Mouse (Mus musculus) hindbrain, postnatal 0 days (tissue): ENCODE measurements at regions not wholly inside any gene's neighbourhood (a gene's known extent, or its start where the extent isn't known, plus 50 kb on each side); places are given as distances from the start of the nearest gene placed in this dataset.

Source experiments
- ATAC-seq: fragments of 200-750 bp; cut with Nextera tagmentation; 2 replicates; pipeline ENCODE4 v1.8.0; 2017; ENCODE audit warnings: mild to moderate bottlenecking, moderate TSS enrichment, moderate library complexity
- DNase-seq: peaks from one replicate; pipeline ENCODE4 v3.0.0-alpha.2; 2015; ENCODE audit warnings: low spot score
- H3K27ac ChIP-seq: fragments of 300-500 bp; sonication (generic); 2 replicates; pipeline ENCODE4 v1.5.1; 2014; ENCODE audit warnings: mild to moderate bottlenecking
- H3K27me3 ChIP-seq: fragments of 300-500 bp; sonication (generic); 2 replicates; pipeline ENCODE4 v1.6.1; 2014; ENCODE audit warnings: low read length, mixed read lengths; ENCODE audit not compliant: insufficient read depth
- H3K36me3 ChIP-seq: fragments of 300-500 bp; sonication (generic); 2 replicates; pipeline ENCODE4 v1.6.1; 2014; ENCODE audit warnings: low read length, mixed read lengths; ENCODE audit not compliant: insufficient read depth
- H3K4me1 ChIP-seq: fragments of 300-500 bp; sonication (generic); 2 replicates; pipeline ENCODE4 v1.6.1; 2014; ENCODE audit warnings: antibody characterized with exemption, low read length, mixed read lengths; ENCODE audit not compliant: insufficient read depth
- H3K4me2 ChIP-seq: fragments of 300-500 bp; sonication (generic); 2 replicates; pipeline ENCODE4 v1.6.1; 2014; ENCODE audit warnings: low read depth, mild to moderate bottlenecking, low read length, moderate library complexity, mixed read lengths
- H3K4me3 ChIP-seq: fragments of 300-500 bp; sonication (generic); 2 replicates; pipeline ENCODE4 v1.5.1; 2014; ENCODE audit warnings: low read length
- H3K9ac ChIP-seq: fragments of 300-500 bp; sonication (generic); replicated peaks from 2 replicates; pipeline ENCODE4 v1.6.1; 2014; ENCODE audit warnings: mild to moderate bottlenecking, low read length, moderate library complexity, mixed read lengths
- H3K9me3 ChIP-seq: fragments of 300-500 bp; sonication (generic); 2 replicates; pipeline ENCODE4 v1.6.1; 2016; ENCODE audit warnings: low read length, mixed read lengths
- CTCF ChIP-seq: IDR thresholded peaks from 2 replicates; pipeline ENCODE4 v1.5.1; 2016; ENCODE audit warnings: antibody characterized with exemption, control low read depth, low read depth
- WGBS: fragments of 180-500 bp; shearing (Covaris S2); extraction: QIAGEN DNeasy Blood & Tissue Kit; methylation state at CpG from one replicate; pipeline ENCODE4 v1.1.7; 2014; 5-methylcytosine and 5-hydroxymethylcytosine counted together

- Histone ChIP-seq H3K4me3 (no peak overlapping the region), H3K36me3 (no peaks in the 10 kb centered on the region), H3K27me3 (no peaks in the 10 kb centered on the region), H3K4me1 (no peaks in the 10 kb centered on the region), H3K27ac (no peak overlapping the region), H3K9ac (no peak overlapping the region), H3K4me2 (no peak overlapping the region), H3K9me3 (no peaks in the 10 kb centered on the region)
- WGBS = 91% methylated on average over 4 of the region's 4 CpGs
- no peak for DNase-seq
- no peak for ATAC-seq
- TF ChIP-seq CTCF = no peak
These were observed 469.2 kb downstream of the Hsfy2 start for GRCm38 (mm10) chr1:56168063-56168462.

GRCm38 (mm10) chr1:56165228-56165627 is 472.0 kb downstream of the Hsfy2 start:
- Histone ChIP-seq H3K36me3 (no peaks in the 10 kb centered on the region), H3K4me1 (no peaks in the 10 kb centered on the region), H3K4me3 (no peak overlapping the region), H3K27ac (no peak overlapping the region), H3K4me2 (no peak overlapping the region), H3K9me3 (no peaks in the 10 kb centered on the region), H3K9ac (no peak overlapping the region), H3K27me3 (no peaks in the 10 kb centered on the region)
- DNase-seq (no peak), ATAC-seq (no peak)
- WGBS = 89% methylated on average over 2 of the region's 2 CpGs
- no peak for TF ChIP-seq CTCF

GRCm38 (mm10) chr1:56164366-56164765 is 472.9 kb downstream of the Hsfy2 start:
- WGBS = 94% methylated on average over 2 of the region's 2 CpGs
- no peaks in the 10 kb centered on the region for H3K9me3 ChIP-seq
- no peak overlapping the region for H3K4me2 ChIP-seq
- no peaks in the 10 kb centered on the region for H3K4me1 ChIP-seq
- no peak overlapping the region for H3K9ac ChIP-seq
- no peak overlapping the region for H3K4me3 ChIP-seq
- no peaks in the 10 kb centered on the region for H3K36me3 ChIP-seq
- ATAC-seq (no peak), DNase-seq (no peak)
- no peak overlapping the region for H3K27ac ChIP-seq
- no peak for TF ChIP-seq CTCF
- no peaks in the 10 kb centered on the region for H3K27me3 ChIP-seq

GRCm38 (mm10) chr1:56130951-56131350 is 506.3 kb downstream of the Hsfy2 start:
- 63% methylated on average over 7 of the region's 7 CpGs for WGBS
- no peak overlapping the region for H3K4me2 ChIP-seq
- H3K4me1 ChIP-seq = no peaks in the 10 kb centered on the region
- no peak overlapping the region for H3K9ac ChIP-seq
- H3K27me3 ChIP-seq = no peaks in the 10 kb centered on the region
- H3K9me3 ChIP-seq = no peaks in the 10 kb centered on the region
- DNase-seq (no peak), ATAC-seq (no peak)
- no peaks in the 10 kb centered on the region for H3K36me3 ChIP-seq
- no peak for TF ChIP-seq CTCF
- no peak overlapping the region for H3K27ac ChIP-seq
- no peak overlapping the region for H3K4me3 ChIP-seq

GRCm38 (mm10) chr1:56089254-56089834 is 547.9 kb downstream of the Hsfy2 start:
- Histone ChIP-seq H3K27ac (no peak overlapping the region), H3K9ac (no peak overlapping the region), H3K36me3 (no peaks in the 10 kb centered on the region), H3K4me2 (no peak overlapping the region), H3K9me3 (no peaks in the 10 kb centered on the region), H3K27me3 (no peaks in the 10 kb centered on the region), H3K4me3 (no peak overlapping the region), H3K4me1 (no peaks in the 10 kb centered on the region)
- 64% methylated on average over 4 of the region's 4 CpGs for WGBS
- TF ChIP-seq CTCF = no peak
- ATAC-seq (no peak), DNase-seq (peak; percentile 37)

GRCm38 (mm10) chr1:56088357-56088756 is 548.9 kb downstream of the Hsfy2 start:
- Histone ChIP-seq H3K9me3 (no peaks in the 10 kb centered on the region), H3K9ac (no peak overlapping the region), H3K4me1 (no peaks in the 10 kb centered on the region), H3K4me3 (no peak overlapping the region), H3K36me3 (no peaks in the 10 kb centered on the region), H3K27me3 (no peaks in the 10 kb centered on the region), H3K27ac (no peak overlapping the region), H3K4me2 (no peak overlapping the region)
- TF ChIP-seq CTCF = no peak
- no peak for DNase-seq
- 70% methylated on average over 1 of the region's 1 CpGs for WGBS
- ATAC-seq = no peak

GRCm38 (mm10) chr1:56076757-56077156 is 560.5 kb downstream of the Hsfy2 start:
- Histone ChIP-seq H3K27me3 (no peaks in the 10 kb centered on the region), H3K27ac (no peak overlapping the region), H3K4me2 (no peak overlapping the region), H3K36me3 (no peaks in the 10 kb centered on the region), H3K4me1 (no peaks in the 10 kb centered on the region), H3K4me3 (no peak overlapping the region), H3K9ac (no peak overlapping the region), H3K9me3 (no peaks in the 10 kb centered on the region)
- no peak for DNase-seq
- no peak for ATAC-seq
- TF ChIP-seq CTCF = no peak
- 90% methylated on average over 1 of the region's 1 CpGs for WGBS
